Mouse (Mus musculus): ENCODE results near the gene Cpa3.

The Cpa3 gene

DNA sequence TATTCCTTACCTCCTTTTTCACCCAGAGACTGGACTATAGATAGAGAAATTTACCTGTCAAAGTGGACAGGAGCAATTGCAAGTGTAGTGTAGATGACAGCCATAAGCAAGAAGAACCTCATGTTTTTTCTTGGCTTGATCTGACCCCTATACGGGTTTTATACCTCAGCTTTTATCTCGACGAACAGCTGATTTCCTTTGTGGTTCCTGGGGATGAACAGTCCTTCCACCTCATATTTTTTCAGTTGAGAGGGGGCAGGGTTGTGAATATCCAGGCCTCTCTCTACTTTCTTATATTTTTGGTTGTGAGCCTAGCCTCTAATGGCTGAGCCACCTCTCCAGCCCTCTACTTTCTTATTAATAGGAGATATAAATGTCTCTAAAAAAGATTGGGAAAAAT lies at the start of gene Cpa3:
Cpa3 (minus strand) TSS at position 132 of the 400 bp plus-strand sequence.
- no peak for DNase-seq

DNA sequence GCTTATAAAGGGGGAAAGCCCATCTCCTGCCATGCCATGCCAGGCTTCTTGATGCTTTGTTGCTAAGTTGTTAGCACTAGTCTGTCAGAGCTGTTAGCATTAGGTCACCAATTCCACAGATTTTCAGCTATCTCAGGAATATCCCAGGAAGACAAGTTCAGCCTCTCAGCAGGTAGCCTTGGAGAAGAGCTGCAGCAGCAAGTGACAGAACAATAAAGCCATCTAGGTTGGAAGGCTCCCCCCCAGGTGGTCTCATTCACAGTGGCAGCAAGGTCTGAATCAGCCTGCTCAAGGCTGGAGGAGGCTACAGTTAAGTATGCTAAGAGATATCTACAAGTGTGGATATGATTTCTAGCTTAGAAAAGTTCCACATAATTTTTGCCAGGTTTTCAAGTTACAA lies 49.4 kb upstream of the Cpa3 start:
- no peak for DNase-seq

DNA sequence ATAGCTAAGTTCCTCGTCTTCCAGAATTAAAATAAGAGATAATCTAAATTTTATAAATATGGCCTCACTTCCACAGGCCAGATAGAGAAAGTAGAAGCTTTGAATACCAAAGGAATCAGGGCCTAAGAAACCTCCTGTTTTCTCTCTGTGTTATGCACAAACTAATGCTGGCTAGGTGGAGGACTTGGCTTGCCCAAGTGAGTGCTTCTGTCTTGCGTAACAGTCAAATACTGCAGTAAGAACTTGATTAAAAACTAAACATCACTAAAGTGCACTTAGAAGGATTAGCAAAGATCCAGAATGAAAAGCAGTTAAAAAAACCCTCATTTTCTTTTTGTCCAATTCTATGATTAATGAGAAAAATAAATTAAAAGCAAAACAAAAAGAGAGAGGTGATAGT lies 46.8 kb upstream of the Cpa3 start:
- no peak for DNase-seq

DNA sequence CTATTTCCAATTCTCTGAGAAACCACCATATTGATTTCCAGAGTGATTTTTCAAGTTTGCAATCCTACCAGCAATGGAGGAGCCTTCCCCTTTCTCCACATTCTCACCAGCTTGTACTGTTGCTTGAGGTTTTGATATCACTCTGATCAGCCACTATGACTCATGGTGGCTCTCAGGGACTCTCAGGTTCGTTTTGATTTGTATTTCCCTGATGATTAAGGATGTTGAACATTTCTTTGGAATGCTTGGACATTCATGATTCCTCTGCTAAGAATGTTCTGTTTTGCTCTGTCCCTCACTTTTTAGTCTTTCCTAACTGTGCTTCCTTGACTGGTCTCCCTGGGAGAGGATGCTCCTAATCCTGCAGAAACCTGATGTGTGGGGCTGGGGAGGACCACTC lies 39.8 kb upstream of the Cpa3 start:
- DNase-seq = no peak

DNA sequence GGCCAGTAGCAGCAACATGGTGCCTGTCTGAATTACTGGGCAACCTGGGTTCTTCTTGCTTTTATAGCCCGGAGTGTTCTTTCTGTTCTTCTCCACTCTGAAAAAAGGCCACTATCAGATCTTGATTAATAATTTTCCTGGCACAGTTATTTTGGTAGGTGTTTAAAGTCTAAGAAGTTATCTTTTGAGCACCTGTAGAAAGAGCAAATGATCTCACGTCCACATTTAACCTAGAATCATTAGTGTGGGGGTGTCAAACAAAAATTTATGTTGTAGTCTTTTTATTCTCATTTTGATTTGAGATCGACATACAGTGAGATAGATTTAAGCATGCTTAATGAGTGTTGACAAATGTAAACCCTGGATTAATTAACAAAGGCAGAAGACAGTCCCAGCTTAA lies 33.7 kb upstream of the Cpa3 start, which contains the start of gene Cpb1:
Cpb1 (minus strand) TSS at position 101 of the 400 bp plus-strand sequence.
- DNase-seq = no peak

DNA sequence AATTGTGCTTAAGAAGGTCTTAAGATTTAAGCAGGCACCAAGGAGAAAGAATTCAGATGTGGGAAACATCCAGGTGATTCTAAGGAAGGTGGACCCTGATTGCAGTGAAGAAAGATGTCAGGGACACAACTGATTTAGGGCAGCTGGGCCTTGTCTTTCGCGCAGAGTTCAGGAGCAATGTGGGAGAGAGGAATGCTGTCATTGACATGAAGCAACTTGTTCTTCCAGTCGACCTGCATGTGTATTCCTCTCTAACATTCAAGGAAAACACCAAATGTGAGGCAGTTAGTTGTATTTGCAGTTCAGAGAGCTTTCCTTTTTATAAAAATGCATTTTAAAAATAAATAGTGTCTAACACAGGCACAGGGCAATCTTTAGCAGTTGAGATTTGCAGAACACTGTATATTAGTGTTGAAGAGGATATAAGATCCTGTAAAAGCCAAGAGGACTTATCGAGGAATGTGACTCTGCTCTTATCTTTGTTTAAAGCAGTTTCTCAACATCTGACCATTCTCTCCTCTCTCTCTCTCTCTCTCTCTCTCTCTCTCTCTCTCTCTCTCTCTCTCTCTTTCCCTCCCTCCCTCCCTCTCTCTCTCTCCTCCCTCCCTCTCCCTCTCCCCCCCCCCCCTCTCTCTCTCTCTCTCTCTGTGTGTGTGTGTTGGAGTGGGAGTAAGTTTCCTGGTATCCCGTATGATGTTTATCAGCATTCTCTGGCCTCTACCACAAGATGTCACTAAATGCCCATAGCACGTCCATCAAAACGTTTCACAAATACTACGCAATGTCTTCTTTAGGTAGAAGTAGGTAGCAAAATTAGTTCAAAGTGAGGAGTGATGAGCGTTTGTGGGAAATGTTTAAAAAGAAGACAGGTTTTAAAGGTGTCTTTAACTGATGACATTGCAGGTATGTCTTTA lies 12.8 kb upstream of the Cpa3 start:
- no peak for DNase-seq

DNA sequence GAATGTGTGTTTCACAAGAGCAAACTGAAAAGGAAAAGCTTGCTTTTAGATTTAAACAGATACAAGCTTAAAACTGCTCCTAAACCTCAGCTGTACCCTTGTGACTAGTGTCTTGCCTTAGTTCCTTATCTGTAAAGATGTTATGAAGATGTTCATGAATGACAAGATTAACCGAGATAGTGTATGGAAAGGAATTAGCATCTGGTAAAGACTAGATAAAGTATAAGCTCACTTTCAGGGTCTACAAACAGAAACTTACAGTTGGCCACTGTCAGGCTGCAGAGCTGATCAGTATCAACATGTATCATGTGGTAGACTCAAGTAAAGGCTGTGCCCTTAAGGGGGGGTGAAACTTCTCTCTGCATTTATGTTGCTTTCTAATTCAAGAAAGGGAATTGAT lies 1.9 kb upstream of the Cpa3 start:
- no peak for DNase-seq

DNA sequence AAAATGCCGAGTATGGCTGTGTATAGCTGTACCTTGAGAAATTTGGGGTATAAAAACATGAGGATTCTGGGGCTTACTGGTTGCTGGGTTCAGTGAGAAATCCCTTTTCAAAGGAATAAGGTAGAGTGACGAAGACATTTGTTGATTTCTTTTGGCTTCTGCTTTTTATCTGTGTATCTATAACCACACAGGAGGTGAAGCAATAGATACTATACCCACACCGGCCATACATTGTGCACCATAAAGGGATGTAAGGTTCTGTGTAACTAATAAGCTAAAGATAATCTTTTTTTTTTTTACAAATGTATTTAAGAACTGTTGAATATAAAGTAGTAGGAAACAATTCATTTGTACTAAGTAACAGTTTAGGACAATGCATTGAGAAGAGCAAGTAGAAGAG lies 2.2 kb downstream of the Cpa3 start:
- DNase-seq = no peak

DNA sequence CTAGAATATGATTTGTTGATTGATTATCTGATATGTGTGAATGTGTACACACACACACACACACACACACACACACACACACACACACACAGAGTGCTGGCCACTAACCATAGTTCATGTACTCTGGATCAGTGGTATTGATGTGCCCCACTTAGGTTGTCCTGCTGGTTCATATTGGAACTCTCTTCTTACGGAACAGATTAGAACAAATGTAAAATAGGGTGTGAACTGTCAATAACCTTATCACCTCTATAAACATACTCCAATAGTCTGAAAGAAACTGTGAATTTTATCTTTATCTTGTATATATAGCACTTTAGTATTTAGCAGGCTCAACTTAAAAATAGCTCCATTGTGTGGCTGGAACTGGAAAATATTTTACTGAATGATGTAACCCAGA lies 5.0 kb downstream of the Cpa3 start:
- DNase-seq = no peak

DNA sequence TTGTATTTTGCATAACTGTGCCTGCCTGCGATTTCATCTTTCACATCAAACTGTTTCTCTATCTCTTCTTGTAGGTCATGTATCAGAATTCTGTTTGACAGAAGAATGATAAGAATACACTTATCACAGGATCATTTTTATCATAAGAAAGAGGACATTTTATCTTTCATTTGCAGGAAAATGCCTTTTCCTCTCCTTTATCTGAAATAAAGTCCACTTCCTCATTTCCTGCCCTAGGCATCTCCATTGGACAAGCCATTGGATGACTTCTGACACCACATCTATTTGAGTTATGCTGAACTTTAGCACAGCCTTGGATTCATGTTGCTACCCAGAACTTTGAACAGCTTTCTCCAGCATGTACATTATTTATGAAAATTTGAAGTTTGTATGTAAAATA lies 13.0 kb downstream of the Cpa3 start:
- DNase-seq = no peak

DNA sequence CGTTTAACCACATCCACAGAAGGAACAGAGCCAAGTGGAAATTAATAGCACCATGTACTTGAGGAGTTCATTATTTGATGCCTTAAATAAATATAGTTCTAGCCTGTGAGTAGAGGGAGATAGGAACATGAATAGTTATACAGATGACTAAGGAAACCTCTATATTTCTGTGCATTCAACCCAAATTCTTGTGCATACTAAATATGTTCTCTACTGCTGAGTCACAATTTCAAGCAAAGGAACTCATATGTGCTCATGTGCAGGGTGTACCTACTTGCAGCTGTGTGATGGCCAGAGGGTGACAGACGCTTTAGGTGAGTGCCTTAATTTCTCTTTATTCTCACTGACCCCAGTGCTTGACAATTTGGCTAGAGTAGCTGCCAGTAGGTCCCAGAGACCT lies 16.6 kb downstream of the Cpa3 start:
- no peak for DNase-seq

DNA sequence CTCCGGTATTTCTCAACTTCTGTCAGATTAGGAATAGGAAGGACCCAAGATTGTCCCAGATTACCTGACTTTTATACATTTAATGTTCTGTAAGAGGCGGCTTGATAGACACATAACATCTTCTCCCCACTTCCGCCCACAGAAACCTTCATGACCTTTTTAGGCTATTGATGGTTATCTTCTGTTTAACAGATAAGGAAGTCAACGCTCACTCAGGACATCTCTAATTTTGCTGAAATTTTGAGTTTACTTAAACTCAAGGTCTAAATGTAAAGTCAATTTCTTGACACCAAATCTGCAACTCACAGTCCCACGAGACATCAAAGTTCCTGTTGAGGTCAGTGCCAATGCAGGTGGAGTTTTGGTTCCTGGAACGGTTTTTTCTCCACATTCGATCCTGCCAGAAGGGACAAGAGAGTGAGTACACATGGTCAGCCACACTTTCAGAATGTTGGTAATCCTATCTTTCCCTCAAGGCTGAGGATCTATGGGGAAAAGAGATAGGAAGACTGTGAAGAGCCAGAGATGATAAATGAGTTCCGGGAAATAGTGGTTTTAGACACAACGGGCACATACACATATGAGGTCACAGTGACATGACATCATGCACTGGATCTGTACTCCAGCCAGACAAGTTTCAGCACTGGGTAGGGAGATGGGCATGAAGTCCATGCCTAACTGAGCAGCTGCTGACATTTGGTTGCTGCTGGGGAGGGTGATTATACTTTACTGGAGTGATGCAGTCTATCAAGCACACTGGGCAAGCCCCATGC lies 18.9 kb downstream of the Cpa3 start:
- DNase-seq = no peak

DNA sequence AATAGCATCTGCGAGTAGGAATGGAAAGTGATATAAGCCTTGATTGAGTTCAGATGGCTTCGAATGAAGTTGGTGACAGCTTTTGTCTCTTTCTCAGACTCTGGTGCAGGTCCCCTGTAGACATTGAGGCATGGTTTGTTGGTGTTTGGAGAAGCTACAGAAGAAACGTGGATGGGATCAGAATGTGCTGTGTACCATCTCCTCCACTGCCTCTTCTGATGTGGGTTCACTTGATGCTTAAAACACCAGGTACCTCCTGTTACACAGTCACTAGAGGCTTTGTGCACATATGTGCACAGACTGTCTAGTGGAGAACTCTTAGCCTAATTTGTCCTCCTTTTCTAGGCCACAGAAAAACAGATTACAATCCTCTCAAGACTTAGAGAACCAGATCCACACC lies 19.8 kb downstream of the Cpa3 start:
- no peak for DNase-seq

DNA sequence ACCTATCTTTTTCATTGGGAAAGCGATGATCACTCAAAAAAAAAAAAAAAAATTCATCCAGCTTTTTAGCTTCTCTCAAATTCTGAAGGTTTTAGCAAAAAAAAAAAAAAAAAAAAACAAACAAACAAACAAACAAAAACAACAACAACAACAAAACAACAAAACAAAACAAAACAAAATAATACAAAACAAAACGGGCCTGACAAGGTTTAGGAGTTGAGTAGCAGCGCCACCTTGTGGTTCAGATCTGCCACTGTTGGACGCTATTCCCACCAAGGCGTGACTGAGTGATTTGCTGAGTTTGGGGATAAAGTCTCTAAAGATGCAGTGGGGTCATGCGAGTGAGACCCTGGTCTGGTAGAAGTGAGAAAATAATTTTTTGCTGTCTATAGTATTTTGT lies 43.1 kb downstream of the Cpa3 start:
- peak; percentile 21 for DNase-seq

DNA sequence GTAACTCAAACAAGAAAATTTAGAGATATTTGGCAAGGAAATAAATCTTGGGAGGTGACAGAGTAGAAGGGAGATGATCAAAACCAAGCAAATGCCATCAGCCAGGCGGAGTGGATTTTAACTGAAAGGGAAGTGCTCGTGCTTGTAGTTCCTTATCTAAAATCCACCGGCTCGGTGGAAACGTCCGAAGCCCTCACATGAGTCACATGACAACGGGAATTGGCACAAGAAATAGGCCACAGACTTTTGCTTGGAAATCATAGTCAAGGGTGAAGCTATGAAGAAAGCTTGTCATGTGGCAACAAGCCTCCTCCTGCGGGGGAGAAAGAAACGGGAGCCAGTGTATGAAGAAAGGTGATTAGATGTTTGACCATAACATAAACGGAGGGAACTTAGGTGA lies 44.1 kb downstream of the Cpa3 start:
- no peak for DNase-seq

DNA sequence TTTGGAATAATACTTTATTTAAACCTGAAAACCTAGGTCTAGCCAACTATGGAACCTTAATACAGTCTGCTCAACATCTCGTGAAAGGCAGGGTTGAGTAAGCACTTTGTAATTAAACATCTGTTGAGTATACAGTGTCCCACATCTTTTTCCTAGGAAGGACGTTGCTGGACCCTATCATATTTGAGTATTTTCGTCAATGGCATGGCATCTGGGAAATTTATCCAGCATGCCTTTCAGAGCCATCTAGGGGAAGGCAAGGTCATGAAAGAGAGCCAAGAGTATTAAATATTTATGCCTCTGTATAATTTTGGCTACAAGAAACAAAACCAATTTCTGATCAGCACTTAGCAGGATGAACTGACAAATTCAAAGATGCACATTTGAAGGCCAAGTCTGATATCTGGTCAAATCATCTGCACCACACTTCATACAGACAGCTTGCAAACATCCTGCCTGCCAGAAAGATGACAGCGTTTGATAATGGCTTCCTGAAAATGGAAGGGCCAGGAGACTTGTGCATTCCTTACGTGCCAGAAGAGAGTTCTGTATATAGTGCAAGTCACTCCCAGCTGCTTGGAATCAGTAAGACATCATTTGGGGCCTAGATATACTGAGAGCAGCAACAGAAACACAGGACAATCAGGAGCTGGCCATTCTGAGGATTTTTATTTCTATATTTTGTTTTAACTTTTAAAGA lies 52.9 kb downstream of the Cpa3 start:
- DNase-seq = no peak

DNA sequence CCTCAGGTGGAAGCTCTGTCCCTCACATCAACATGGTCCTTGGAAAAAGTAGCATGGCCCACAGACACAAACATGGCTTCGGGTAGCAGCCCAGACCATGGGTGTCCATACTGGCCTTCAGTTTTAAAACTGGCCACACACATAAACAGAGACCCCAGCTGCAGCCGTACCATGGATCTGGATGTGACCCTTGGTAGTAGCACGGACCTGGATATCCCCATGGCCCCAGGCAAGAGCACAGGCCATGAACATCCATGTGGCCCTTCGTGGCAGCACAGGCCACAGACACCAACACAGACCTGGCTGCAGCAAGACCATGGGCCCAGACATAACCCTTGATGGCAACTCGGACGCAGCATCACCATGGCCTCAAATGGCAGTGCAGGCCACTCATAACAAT lies 69.6 kb downstream of the Cpa3 start:
- no peak for DNase-seq

DNA sequence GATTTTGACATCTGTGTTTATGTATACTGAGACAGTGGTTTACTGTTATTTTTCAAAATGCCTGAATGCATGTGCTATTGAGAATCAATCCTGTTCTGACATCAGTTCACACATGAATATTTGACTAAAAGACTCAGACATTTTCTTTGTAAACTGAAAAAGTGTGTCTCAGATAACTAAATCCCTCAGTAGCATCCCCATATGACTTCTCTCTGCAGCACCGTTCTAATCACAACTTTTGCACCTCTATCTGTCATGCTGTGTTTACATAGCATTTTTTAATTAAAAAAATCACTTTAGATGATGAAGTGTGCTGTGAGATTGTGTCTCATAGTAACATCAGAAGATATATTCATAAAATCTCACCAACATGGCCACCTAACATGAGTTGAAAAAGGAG lies 74.5 kb downstream of the Cpa3 start:
- no peak for DNase-seq
